Mouse (Mus musculus): ENCODE data around the gene Mtor.
A peak's percentile ranks its signal among the peaks of the same experiment; 100 is the strongest.

Mtor gene

GRCm38 (mm10) chr4:148490502-148490901 lies 42.1 kb downstream of the Mtor start:
- no peak for DNase-seq

GRCm38 (mm10) chr4:148491448-148491847 lies 43.0 kb downstream of the Mtor start:
- DNase-seq = no peak

- DNase-seq = no peak
Observed at GRCm38 (mm10) chr4:148495160-148495559, 46.7 kb downstream of the Mtor start.

- no peak for DNase-seq
Observed at GRCm38 (mm10) chr4:148495874-148496689, 47.7 kb downstream of the Mtor start.

GRCm38 (mm10) chr4:148500410-148500867 lies 52.0 kb downstream of the Mtor start, which contains the start of gene Angptl7:
Angptl7 (minus strand) TSS chr4:148500460.
- no peak for DNase-seq

DNA sequence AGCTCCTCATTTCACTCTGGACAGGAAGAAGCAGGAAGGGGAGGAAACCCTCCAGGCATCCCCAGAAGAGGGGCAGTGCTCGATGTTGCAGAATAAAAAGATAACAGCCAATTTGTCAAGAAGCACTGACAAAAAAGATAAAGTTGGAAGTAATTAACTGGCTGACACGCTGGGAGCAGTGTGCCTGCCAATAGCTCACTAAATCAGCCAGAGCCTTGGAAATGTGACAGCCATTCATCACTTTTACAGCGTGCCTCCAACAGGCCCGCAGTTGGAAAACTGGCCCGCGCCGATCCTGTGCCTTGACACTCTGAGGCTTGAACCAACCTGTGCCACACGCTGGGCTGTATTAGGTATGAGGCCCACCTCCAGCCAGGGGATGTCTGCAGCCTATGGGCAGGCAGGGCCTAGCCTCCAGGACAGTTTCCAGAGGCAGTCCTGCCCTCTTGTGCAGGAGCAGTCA lies 56.1 kb downstream of the Mtor start:
- DNase-seq = no peak

- DNase-seq = no peak
Observed at GRCm38 (mm10) chr4:148507585-148507984, 59.2 kb downstream of the Mtor start.

DNA sequence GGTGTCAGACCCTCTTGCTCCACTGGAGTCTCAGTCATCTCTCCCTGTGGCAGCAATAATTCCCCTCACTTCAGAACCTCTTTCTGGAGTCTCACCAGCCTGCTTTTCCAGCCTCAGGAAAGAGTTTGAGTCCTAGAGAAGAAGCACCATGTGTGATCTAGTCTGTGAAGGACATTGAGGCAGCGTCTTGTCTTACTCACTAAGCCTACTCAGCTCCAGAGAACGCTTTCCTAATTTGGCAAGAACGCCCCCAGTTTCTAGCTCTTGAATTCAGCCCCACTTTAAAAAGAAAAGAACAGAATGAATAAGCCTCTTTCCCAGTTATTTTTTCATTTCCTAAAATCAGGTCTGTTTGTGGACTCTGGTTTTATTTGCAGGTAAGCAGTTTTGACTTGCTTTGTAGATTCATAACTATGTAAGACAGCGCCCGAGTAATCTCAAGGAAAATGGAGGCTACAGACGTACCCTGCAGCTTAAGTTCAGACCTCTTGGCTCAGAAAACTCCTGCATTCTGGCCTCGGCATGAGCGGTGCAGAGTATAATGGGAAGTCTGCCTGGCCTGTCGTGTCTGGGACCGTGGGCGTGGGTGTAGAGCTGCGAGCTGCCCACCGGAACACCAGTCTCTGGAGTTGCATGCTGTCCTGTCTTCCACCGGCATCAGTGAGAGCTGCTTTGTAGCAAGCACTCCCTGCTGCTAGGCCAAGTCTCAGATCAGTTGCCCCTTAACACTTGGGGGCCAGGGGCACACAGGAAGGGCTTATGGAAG lies 59.9 kb downstream of the Mtor start:
- DNase-seq = no peak

GRCm38 (mm10) chr4:148509450-148510084 lies 61.2 kb downstream of the Mtor start:
- DNase-seq = no peak

DNA sequence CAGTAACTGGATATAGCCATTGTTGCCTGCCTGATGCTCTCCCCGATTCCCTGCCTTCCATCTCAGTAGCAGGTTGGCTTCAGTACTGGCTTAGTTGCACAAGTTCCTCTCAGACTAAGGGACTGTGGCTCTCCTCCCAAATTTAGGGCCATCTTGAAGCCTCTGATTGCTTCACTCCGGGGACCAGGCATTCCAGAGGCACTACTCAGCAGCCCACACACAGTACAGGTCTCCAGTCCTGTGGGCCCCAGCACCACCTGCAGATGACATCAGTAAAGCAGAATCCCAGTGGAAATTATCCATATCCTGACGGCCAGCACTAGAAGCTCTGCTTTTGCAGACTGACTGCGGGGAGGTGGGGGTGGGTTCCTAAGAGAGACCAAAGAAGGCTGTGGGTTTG lies 62.3 kb downstream of the Mtor start:
- no peak for DNase-seq

DNA sequence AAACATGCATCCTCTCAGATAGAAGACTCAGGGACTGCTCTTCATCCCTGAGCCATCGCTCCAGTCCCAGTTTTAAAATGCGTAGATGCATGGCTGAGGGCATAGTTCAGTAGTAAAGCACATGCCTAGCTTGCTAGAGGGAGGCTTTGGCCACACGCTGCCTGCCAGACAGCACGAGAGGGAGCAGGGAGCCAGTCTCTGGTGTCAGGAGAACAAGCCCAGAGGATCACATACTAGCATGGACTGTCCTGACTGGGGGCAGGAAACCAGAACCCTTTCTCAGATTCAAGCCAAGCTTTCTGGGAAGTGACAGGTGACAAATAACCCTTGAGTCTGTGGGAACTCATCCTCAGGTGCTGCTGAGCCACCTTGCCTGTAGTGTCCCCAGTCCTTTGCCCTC lies 62.9 kb downstream of the Mtor start:
- no peak for DNase-seq

DNA sequence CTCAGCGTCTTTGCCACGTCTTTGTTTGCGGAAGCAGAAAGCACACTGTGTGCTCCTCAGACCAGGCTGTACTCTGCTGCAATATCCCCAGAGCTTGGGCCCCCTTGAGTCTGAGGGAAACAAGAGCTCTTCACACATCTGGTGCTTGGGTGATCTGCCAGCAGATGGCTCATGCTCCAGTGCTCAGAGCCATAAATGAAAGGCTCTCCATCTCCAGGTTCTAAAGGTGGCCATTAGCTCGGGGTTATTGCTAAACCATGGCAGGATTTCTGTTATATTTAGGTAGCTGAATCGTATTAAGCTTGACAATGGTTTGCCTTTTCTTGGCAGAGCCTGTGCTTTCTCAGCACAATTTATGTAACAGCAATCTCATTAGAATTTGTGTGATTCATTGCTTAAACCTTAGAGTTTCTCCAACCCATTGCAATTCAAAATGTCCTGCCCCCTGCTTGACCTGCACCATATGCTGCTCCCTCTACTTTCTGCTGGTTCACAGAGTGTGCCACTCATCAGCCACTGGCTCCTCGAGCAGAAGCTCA lies 64.7 kb downstream of the Mtor start:
- no peak for DNase-seq

GRCm38 (mm10) chr4:148515313-148515712 lies 66.9 kb downstream of the Mtor start:
- DNase-seq = peak; percentile 5 to 14

- DNase-seq = no peak
Observed at GRCm38 (mm10) chr4:148517809-148518208, 69.4 kb downstream of the Mtor start.

DNA sequence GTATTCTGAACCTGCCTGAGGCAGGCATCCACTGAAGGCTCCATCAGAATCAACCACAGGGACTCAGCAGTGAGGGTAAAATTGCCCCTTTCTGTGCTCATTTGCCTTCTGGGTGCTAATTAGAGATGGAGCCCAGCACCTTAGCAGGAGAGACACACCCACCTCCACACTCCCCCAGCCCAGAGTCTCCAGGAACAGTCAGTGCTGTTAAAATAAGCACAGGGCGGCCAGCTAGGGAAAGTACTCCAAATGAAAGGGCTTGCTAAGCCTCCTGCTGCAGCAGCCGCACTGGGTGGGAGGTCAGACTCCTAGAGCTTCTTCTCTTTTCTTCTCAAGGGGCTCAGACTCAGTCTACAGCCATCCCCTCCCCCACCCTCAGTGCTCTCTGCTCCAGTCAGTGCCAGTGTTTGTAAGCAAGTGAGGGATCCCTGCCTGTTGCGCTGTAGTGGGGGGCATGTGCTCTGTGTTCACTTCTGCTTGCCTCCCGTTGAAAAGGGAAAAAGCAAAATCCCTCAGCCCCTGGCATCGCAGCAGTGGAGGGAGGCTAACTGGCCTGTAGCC lies 69.9 kb downstream of the Mtor start:
- no peak for DNase-seq

DNA sequence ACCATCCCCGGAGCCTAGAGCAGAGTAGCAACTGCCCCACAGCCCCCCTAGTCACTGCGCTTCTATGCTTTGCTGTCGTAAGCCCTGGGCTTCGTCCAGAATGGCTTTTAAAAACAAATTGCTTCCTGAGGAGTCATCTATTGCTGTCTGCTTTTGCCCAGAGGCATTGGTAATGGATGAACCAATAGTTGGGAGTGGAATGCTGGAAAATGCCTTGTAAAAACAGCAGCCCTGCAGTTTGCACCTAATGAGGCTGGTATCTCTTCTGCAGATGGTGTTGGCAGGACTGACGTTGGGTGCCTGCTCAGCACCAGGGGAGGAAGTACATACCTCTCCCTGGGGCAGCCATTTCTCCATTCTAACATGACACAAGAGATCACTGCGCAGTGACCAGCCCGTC lies 75.1 kb downstream of the Mtor start:
- DNase-seq = no peak

DNA sequence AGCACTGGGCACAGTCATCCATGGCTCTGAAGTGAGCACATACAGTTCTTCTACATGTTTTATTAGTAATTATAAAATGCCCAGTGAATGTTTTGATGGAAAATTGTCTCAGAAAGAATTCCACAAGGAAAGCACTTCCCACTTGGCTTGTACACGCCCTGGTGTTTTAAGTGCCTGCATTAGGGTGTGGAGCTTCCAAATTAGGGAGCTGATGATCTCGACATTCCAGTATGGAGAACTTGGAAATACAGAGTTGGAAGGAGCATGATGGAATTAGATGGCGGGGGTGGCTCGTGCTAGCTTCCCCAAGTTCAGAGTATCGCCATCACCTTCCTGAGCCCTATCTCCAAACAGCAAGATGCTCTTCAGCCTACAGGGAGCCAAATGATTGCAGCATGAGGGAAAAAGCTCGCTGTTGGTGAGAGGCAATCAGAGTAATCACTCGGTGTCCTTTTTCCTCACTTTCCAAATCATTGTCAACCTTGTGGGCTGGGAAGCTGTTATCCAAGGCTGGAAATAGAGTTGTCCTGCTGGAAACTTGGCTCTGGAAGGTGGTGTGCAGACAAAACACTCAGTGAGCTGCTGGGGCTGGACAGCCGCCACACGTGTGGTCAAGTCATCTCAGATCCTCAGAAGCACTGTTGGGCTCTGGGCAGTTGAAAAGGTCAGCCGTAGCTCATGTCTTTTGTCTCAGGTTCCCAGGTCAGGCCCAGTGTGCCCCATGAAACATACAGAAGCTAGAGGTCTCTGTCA lies 78.9 kb downstream of the Mtor start:
- no peak for DNase-seq

DNA sequence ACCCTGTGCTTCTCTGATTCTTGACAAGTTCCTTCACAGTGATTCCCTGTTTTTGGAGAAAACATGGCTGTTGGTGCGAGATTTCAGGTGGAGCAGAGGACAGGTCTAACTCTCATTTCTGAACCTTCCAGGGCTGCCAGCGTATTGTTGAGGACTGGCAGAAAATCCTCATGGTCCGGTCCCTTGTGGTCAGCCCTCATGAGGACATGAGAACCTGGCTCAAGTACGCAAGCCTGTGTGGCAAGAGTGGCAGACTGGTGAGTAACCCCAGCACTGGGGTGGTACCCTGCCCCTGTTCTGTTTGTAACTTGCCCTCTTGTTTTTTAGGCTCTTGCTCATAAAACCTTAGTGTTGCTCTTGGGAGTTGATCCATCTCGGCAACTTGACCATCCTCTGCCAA lies 81.9 kb downstream of the Mtor start:
- no peak for DNase-seq

DNA sequence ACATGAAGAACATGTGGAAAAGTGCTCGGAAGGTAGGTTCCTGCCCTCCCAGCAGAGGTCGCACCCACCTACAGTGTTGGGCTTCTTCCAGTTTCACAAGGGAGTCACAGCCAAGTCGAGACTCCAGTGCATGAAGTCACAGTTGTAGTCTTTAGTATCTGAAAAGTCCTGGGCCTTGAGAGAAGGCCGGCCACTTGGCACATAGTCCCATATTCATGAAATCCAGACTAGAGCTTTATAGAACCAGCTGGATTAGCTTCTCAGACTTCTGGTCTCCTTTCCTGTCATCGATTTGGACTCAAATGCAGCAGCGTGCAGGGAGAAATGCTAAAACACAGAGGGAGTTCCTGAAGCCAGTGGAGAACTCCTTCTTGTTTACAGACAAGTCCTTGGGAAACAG lies 82.4 kb downstream of the Mtor start:
- no peak for DNase-seq

DNA sequence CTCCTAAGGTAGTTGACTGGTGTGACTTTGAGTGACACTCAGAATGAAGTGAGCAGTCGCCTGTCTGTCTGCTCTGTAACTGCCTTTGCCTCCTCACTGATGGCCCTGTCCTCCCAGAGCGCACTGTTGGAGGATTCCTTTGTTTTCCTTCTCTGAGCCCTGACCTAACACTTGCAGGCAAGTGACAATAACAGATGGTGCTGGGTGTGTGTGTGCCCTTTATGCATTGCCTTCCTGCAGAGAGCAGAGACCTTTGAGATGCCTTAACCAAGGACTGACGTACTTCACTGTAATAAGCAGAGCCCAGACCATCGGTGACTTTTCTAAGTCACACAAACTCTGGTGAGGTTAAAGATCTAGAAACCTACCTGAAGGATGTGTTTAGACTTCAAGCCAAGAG lies 82.9 kb downstream of the Mtor start:
- no peak for DNase-seq

DNA sequence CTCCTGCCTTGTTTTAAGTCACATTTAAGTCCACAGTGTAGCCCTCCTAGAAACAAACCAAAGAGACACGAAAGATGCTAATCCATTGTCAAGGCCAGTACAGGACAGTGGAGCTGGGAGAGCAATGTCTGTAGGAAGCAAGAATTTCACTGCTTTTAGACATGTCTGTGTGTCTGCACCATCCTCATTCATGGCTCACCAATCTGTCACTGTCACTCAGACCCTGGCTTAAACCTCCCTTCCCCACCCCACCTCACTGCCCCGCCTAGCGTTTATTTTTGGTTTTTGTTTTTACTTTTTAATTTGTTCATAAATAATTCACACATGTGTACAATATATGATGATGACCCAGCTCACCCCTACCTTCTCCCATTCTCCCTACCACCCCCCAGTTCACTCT lies 84.1 kb downstream of the Mtor start:
- DNase-seq = no peak
